Mouse (Mus musculus) frontal cortex, postnatal 10 days (tissue): ENCODE measurements around the gene Cox4i1.
A peak's percentile ranks its signal among the peaks of the same experiment; 100 is the strongest.
"Not testable (repeated sequence)": the region's sequence is repeated elsewhere in the genome, so short reads cannot be mapped to it uniquely, and the experiment has no call there.

Experiments used
- DNase-seq, 2 experiments: peaks; one replicate each; pipeline ENCODE4 v3.0.0; 2022; ENCODE audit warnings: low spot score in 2 of 2, mixed read lengths in 1 of 2

The Cox4i1 gene

GRCm38 (mm10) chr8:120664566-120664965 is 3.5 kb upstream of the Cox4i1 start:
- DNase-seq, result no peak

- DNase-seq, result no peak
Measured at GRCm38 (mm10) chr8:120665726-120666455, 2.1 kb upstream of the Cox4i1 start.

GRCm38 (mm10) chr8:120666807-120667470 is 1.1 kb upstream of the Cox4i1 start:
- DNase-seq, result no peak

GRCm38 (mm10) chr8:120668374-120668905 is 418 bp downstream of the Cox4i1 start, which contains the start of gene Emc8:
Emc8 (minus strand) TSS chr8:120668573.
- DNase-seq, result no peak

GRCm38 (mm10) chr8:120671775-120672174 is 3.8 kb downstream of the Cox4i1 start:
- no peak for DNase-seq

- DNase-seq, result no peak
Measured at GRCm38 (mm10) chr8:120672626-120673229, 4.7 kb downstream of the Cox4i1 start.

GRCm38 (mm10) chr8:120673298-120673697 is 5.3 kb downstream of the Cox4i1 start:
- DNase-seq, result no peak

GRCm38 (mm10) chr8:120675718-120676117 is 7.7 kb downstream of the Cox4i1 start:
- no peak for DNase-seq

GRCm38 (mm10) chr8:120678447-120678846 is 10.4 kb downstream of the Cox4i1 start:
- DNase-seq, result peak; percentile 66 to 83

GRCm38 (mm10) chr8:120679629-120680387 is 11.8 kb downstream of the Cox4i1 start:
- DNase-seq, result no peak

- not testable (repeated sequence) for DNase-seq
Measured at GRCm38 (mm10) chr8:120680405-120680804, 12.4 kb downstream of the Cox4i1 start.

GRCm38 (mm10) chr8:120681113-120681512 is 13.1 kb downstream of the Cox4i1 start:
- no peak for DNase-seq

GRCm38 (mm10) chr8:120683602-120684001 is 15.6 kb downstream of the Cox4i1 start:
- no peak for DNase-seq

GRCm38 (mm10) chr8:120684082-120684481 is 16.1 kb downstream of the Cox4i1 start:
- no peak for DNase-seq

- no peak for DNase-seq
Measured at GRCm38 (mm10) chr8:120685097-120685496, 17.1 kb downstream of the Cox4i1 start.

GRCm38 (mm10) chr8:120685591-120685990 is 17.6 kb downstream of the Cox4i1 start:
- DNase-seq, result no peak

- no peak for DNase-seq
Measured at GRCm38 (mm10) chr8:120686051-120686450, 18.0 kb downstream of the Cox4i1 start.

- DNase-seq, result no peak
Measured at GRCm38 (mm10) chr8:120686576-120686975, 18.6 kb downstream of the Cox4i1 start.

GRCm38 (mm10) chr8:120687786-120688185 is 19.8 kb downstream of the Cox4i1 start:
- no peak for DNase-seq

- no peak for DNase-seq
Measured at GRCm38 (mm10) chr8:120688511-120688910, 20.5 kb downstream of the Cox4i1 start.

- DNase-seq, result no peak
Measured at GRCm38 (mm10) chr8:120692934-120693333, 24.9 kb downstream of the Cox4i1 start.
